Mouse (Mus musculus) intestine, embryonic 16.5 days (tissue): ENCODE results near the gene Wdr90. TPM values are rescaled to one million over a fixed set of nuclear protein-coding genes. Genes with fewer than 3 reads are reported as not detected.
A peak's percentile ranks its signal among the peaks of the same experiment; 100 is the strongest.

ENCODE experiments used
- ATAC-seq: fragments of 200-750 bp; cut with Nextera tagmentation; 2 replicates; pipeline ENCODE4 v1.8.0; 2017; ENCODE audit warnings: moderate TSS enrichment, moderate library complexity
- H3K27ac ChIP-seq: fragments of 300-500 bp; sonication (generic); 2 replicates; pipeline ENCODE4 v1.5.1; 2014; ENCODE audit warnings: mild to moderate bottlenecking, low read length
- H3K27me3 ChIP-seq: fragments of 300-500 bp; sonication (generic); replicated peaks from 2 replicates; pipeline ENCODE4 v1.6.1; 2014; ENCODE audit warnings: low read length, control low read depth, mixed read lengths; ENCODE audit not compliant: control insufficient read depth, insufficient read depth
- H3K36me3 ChIP-seq: fragments of 300-500 bp; sonication (generic); 2 replicates; pipeline ENCODE4 v1.6.1; 2014; ENCODE audit warnings: low read length, control low read depth; ENCODE audit not compliant: control insufficient read depth, insufficient read depth
- H3K4me1 ChIP-seq: fragments of 300-500 bp; sonication (generic); 2 replicates; pipeline ENCODE4 v1.6.1; 2014; ENCODE audit warnings: low read length, control low read depth, mixed read lengths; ENCODE audit not compliant: control insufficient read depth, insufficient read depth
- H3K4me2 ChIP-seq: fragments of 300-500 bp; sonication (generic); 2 replicates; pipeline ENCODE4 v1.6.1; 2014; ENCODE audit warnings: low read depth, low read length, control low read depth
- H3K4me3 ChIP-seq: fragments of 300-500 bp; sonication (generic); 2 replicates; pipeline ENCODE4 v1.5.1; 2014; ENCODE audit warnings: mild to moderate bottlenecking, low read length
- H3K9ac ChIP-seq: fragments of 300-500 bp; sonication (generic); 2 replicates; pipeline ENCODE4 v1.6.1; 2014; ENCODE audit warnings: low read depth, low read length
- H3K9me3 ChIP-seq: fragments of 300-500 bp; sonication (generic); 2 replicates; pipeline ENCODE4 v1.6.1; 2016; ENCODE audit warnings: low read length, control low read depth; ENCODE audit not compliant: control insufficient read depth
- WGBS: fragments of 180-500 bp; shearing (Covaris S2); extraction: QIAGEN DNeasy Blood & Tissue Kit; methylation state at CpG from one replicate; pipeline ENCODE4 v1.1.7; 2014; 5-methylcytosine and 5-hydroxymethylcytosine counted together
- polyA plus RNA-seq: library from polyadenylated mRNA; unstranded; fragments of >200 nt; fragmentation: Nextera tagmentation; extraction: Ambion mirVana; gene quantifications from 2 replicates; pipeline ENCODE4 v1.2.1, GENCODE M21; 2015

The Wdr90 gene
- polyA plus RNA-seq, 1 experiment from 2014 or later = 11.3 TPM

- H3K9ac ChIP-seq = peak overlapping the region; percentile 86
- no peak overlapping the region for H3K27ac ChIP-seq
- no peaks in the 10 kb centered on the region for H3K27me3 ChIP-seq
- 91% methylated on average over 7 of the region's 7 CpGs for WGBS
- peak overlapping the region; percentile 94; the same call in 1 of the 2 replicates for H3K4me2 ChIP-seq
- ATAC-seq = no peak
- peaks cover 59% of the 10 kb centered on the region for H3K4me1 ChIP-seq
- H3K36me3 ChIP-seq = peaks cover 15% of the 10 kb centered on the region
- H3K9me3 ChIP-seq = no peaks in the 10 kb centered on the region
- peak overlapping the region; percentile 85; the same call in 1 of the 2 replicates for H3K4me3 ChIP-seq
These were observed 26.0 kb downstream of the Wdr90 start for GRCm38 (mm10) chr17:25835301-25835700.

- H3K4me3 ChIP-seq = peak overlapping the region; percentile 85
- no peaks in the 10 kb centered on the region for H3K27me3 ChIP-seq
- peaks cover 65% of the 10 kb centered on the region for H3K4me1 ChIP-seq
- ATAC-seq = no peak
- H3K27ac ChIP-seq = peak overlapping the region; percentile 97
- peak overlapping the region; percentile 94 for H3K4me2 ChIP-seq
- 71% methylated on average over 12 of the region's 12 CpGs for WGBS
- peak overlapping the region; percentile 86 for H3K9ac ChIP-seq
- H3K36me3 ChIP-seq = peaks cover 15% of the 10 kb centered on the region
- H3K9me3 ChIP-seq = no peaks in the 10 kb centered on the region
These were observed 26.6 kb downstream of the Wdr90 start for GRCm38 (mm10) chr17:25834595-25835222.

- no peak for ATAC-seq
- WGBS = 16% methylated on average over 6 of the region's 6 CpGs
These were observed 27.2 kb downstream of the Wdr90 start for GRCm38 (mm10) chr17:25833961-25834594.

GRCm38 (mm10) chr17:25833291-25833663 lies 28.0 kb downstream of the Wdr90 start, which contains the start of gene Stub1:
Stub1 (minus strand) TSS chr17:25833404.
- Histone ChIP-seq H3K4me1 (peaks cover 71% of the 10 kb centered on the region), H3K9me3 (no peaks in the 10 kb centered on the region), H3K4me2 (peak within 1 kb of the TSS; percentile 98), H3K27ac (peak within 1 kb of the TSS; percentile 97), H3K27me3 (no peaks in the 10 kb centered on the region), H3K36me3 (peaks cover 10% of the 10 kb centered on the region), H3K4me3 (peak within 1 kb of the TSS; percentile 85), H3K9ac (peak within 1 kb of the TSS; percentile 90)
- peak; percentile 78 for ATAC-seq
- WGBS = under 1% methylated on average over 24 of the region's 24 CpGs

More at GRCm38 (mm10) chr17:25833961-25834594, 27.2 kb downstream of the Wdr90 start:
- H3K36me3 ChIP-seq = peaks cover 11% of the 10 kb centered on the region
- no peaks in the 10 kb centered on the region for H3K9me3 ChIP-seq
- peaks cover 67% of the 10 kb centered on the region for H3K4me1 ChIP-seq
- peak overlapping the region; percentile 94 for H3K4me2 ChIP-seq
- peak overlapping the region; percentile 85 for H3K4me3 ChIP-seq
- H3K27ac ChIP-seq = peak overlapping the region; percentile 97
- H3K9ac ChIP-seq = peak overlapping the region; percentile 86
- H3K27me3 ChIP-seq = no peaks in the 10 kb centered on the region

GRCm38 (mm10) chr17:25832436-25833290 lies 28.6 kb downstream of the Wdr90 start:
- Histone ChIP-seq H3K4me1 (peaks cover 70% of the 10 kb centered on the region), H3K9ac (peak overlapping the region; percentile 90)
- ATAC-seq = peak; percentile 89

GRCm38 (mm10) chr17:25831451-25832281 lies 29.6 kb downstream of the Wdr90 start:
- no peaks in the 10 kb centered on the region for H3K9me3 ChIP-seq
- 45% methylated on average over 21 of the region's 21 CpGs for WGBS
- H3K4me3 ChIP-seq = peak overlapping the region; percentile 85
- H3K4me2 ChIP-seq = peak overlapping the region; percentile 98
- H3K27ac ChIP-seq = peak overlapping the region; percentile 93
- H3K9ac ChIP-seq = peak overlapping the region; percentile 90
- H3K36me3 ChIP-seq = peaks cover 10% of the 10 kb centered on the region
- no peak for ATAC-seq
- H3K4me1 ChIP-seq = peaks cover 61% of the 10 kb centered on the region
- H3K27me3 ChIP-seq = no peaks in the 10 kb centered on the region

More at GRCm38 (mm10) chr17:25832436-25833290, 28.6 kb downstream of the Wdr90 start:
- Histone ChIP-seq H3K9me3 (no peaks in the 10 kb centered on the region), H3K36me3 (peaks cover 10% of the 10 kb centered on the region), H3K27me3 (no peaks in the 10 kb centered on the region), H3K4me2 (peak overlapping the region; percentile 98), H3K4me3 (peak overlapping the region; percentile 85), H3K27ac (peak overlapping the region; percentile 97)
- WGBS = under 1% methylated on average over 77 of the region's 77 CpGs

GRCm38 (mm10) chr17:25830806-25831431 lies 30.4 kb downstream of the Wdr90 start:
- ATAC-seq = no peak
- peak overlapping the region; percentile 90; the same call in 1 of the 2 replicates for H3K9ac ChIP-seq
- no peaks in the 10 kb centered on the region for H3K9me3 ChIP-seq
- H3K4me1 ChIP-seq = peaks cover 54% of the 10 kb centered on the region
- peaks cover 15% of the 10 kb centered on the region for H3K36me3 ChIP-seq
- peak overlapping the region; percentile 85 for H3K4me3 ChIP-seq
- 82% methylated on average over 14 of the region's 14 CpGs for WGBS
- H3K27me3 ChIP-seq = no peaks in the 10 kb centered on the region
- no peak overlapping the region for H3K27ac ChIP-seq
- peak overlapping the region; percentile 98 for H3K4me2 ChIP-seq

GRCm38 (mm10) chr17:25830200-25830753 lies 31.0 kb downstream of the Wdr90 start:
- Histone ChIP-seq H3K4me3 (peak overlapping the region; percentile 69), H3K9ac (0 out of 2 replicates have a peak overlapping the region, but pooled peaks have one; percentile 82), H3K4me1 (peaks cover 50% of the 10 kb centered on the region), H3K4me2 (peak overlapping the region; percentile 67), H3K9me3 (no peaks in the 10 kb centered on the region), H3K36me3 (peaks cover 15% of the 10 kb centered on the region), H3K27ac (0 out of 2 replicates have a peak overlapping the region, but pooled peaks have one; percentile 93), H3K27me3 (no peaks in the 10 kb centered on the region)
- 80% methylated on average over 4 of the region's 4 CpGs for WGBS
- ATAC-seq = no peak
